Mouse (Mus musculus) spleen, postnatal 14 days (tissue): ENCODE data around the gene Heatr4.
"Not testable (repeated sequence)": the region's sequence is repeated elsewhere in the genome, so short reads cannot be mapped to it uniquely, and the experiment has no call there.

Experiments
- DNase-seq, 2 experiments: peaks; one replicate each; pipeline ENCODE4 v3.0.0; 2021 to 2022; ENCODE audit warnings: low spot score in 2 of 2

Heatr4 gene

GRCm38 (mm10) chr12:83938592-83938991, 46.1 kb downstream of the Heatr4 start:
- DNase-seq: not testable (repeated sequence)

GRCm38 (mm10) chr12:83937600-83937999, 47.1 kb downstream of the Heatr4 start:
- no peak for DNase-seq

GRCm38 (mm10) chr12:83929186-83929804, 55.4 kb downstream of the Heatr4 start:
- DNase-seq: no peak

GRCm38 (mm10) chr12:83927747-83928146, 56.9 kb downstream of the Heatr4 start:
- no peak for DNase-seq

GRCm38 (mm10) chr12:83926061-83926460, 58.6 kb downstream of the Heatr4 start:
- DNase-seq: no peak

- DNase-seq: no peak
Observed at GRCm38 (mm10) chr12:83925160-83925703, 59.4 kb downstream of the Heatr4 start.

GRCm38 (mm10) chr12:83924332-83924731, 60.3 kb downstream of the Heatr4 start:
- DNase-seq: no peak

GRCm38 (mm10) chr12:83923486-83923859, 61.2 kb downstream of the Heatr4 start:
- DNase-seq: no peak

- no peak for DNase-seq
Observed at GRCm38 (mm10) chr12:83922724-83923485, 61.7 kb downstream of the Heatr4 start.

GRCm38 (mm10) chr12:83921535-83922381, 62.9 kb downstream of the Heatr4 start, which contains the start of gene Numb:
Numb (minus strand) TSS chr12:83921934.
- DNase-seq: peak; percentile 95

GRCm38 (mm10) chr12:83920721-83921441, 63.8 kb downstream of the Heatr4 start:
- DNase-seq: peak; percentile 11

- no peak for DNase-seq
Observed at GRCm38 (mm10) chr12:83916884-83917283, 67.8 kb downstream of the Heatr4 start.

GRCm38 (mm10) chr12:83914797-83915196, 69.9 kb downstream of the Heatr4 start:
- no peak for DNase-seq

- no peak for DNase-seq
Observed at GRCm38 (mm10) chr12:83914202-83914740, 70.4 kb downstream of the Heatr4 start.

GRCm38 (mm10) chr12:83910451-83910850, 74.2 kb downstream of the Heatr4 start:
- no peak for DNase-seq
